Mouse (Mus musculus): ENCODE results near the gene Wbp4. TPM values are rescaled to one million over a fixed set of nuclear protein-coding genes. Genes with fewer than 3 reads are reported as not detected.
A peak's percentile ranks its signal among the peaks of the same experiment; 100 is the strongest.

Wbp4 gene
- polyA plus RNA-seq, 1 experiment from 2014 or later = 38.9 TPM

DNA sequence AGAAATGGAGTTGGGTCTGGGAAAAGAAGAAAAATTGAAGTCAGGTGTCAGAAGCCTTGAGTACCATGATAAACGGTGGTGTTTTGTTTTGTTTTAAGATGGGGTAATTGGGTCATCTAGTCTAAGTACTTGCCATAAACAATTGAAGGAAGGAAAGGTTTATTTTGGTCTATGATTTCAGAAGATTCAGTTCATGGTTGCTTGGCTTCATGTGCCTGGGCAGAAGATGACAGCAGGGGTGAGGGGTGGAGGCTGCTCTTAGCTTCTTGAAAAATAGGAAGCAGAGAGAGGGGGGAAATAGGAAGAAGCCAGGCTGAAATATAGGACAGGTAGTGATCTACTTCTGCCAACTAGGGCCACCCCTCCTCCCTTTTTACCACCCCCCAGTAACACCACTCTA, 30.2 kb upstream of the Wbp4 start:
- Histone ChIP-seq H3K4me1 (ENCODE audit: control insufficient read depth, insufficient read depth, low read depth, low read length) (no peaks in the 10 kb centered on the region), H3K27ac (ENCODE audit: low read depth, low read length) (no peak overlapping the region), H3K4me2 (ENCODE audit: low read length) (no peak overlapping the region), H3K9me3 (ENCODE audit: control insufficient read depth, low read length) (no peaks in the 10 kb centered on the region), H3K4me3 (ENCODE audit: low read length) (no peak overlapping the region), H3K27me3 (replicated peaks; ENCODE audit: control insufficient read depth, insufficient read depth, low read length) (no peaks in the 10 kb centered on the region), H3K36me3 (ENCODE audit: control insufficient read depth, insufficient read depth, low read length) (no peaks in the 10 kb centered on the region), H3K9ac (ENCODE audit: low read depth, low read length) (no peak overlapping the region)
- 91% methylated on average over 1 of the region's 1 CpGs for WGBS
- ATAC-seq = no peak

GRCm38 (mm10) chr14:79508662-79509305, 27.5 kb upstream of the Wbp4 start:
- H3K27ac ChIP-seq (ENCODE audit: low read depth, low read length) = no peak overlapping the region
- no peak for ATAC-seq
- no peak overlapping the region for H3K4me2 ChIP-seq (ENCODE audit: low read length)
- no peak overlapping the region for H3K4me3 ChIP-seq (ENCODE audit: low read length)
- 80% methylated on average over 9 of the region's 9 CpGs for WGBS
- H3K27me3 ChIP-seq (replicated peaks; ENCODE audit: control insufficient read depth, insufficient read depth, low read length) = no peaks in the 10 kb centered on the region
- H3K4me1 ChIP-seq (ENCODE audit: control insufficient read depth, insufficient read depth, low read depth, low read length) = 0 out of 2 replicates have a peak, but pooled peaks cover 3% of the 10 kb centered on the region
- H3K36me3 ChIP-seq (ENCODE audit: control insufficient read depth, insufficient read depth, low read length) = no peaks in the 10 kb centered on the region
- no peak overlapping the region for H3K9ac ChIP-seq (ENCODE audit: low read depth, low read length)
- no peaks in the 10 kb centered on the region for H3K9me3 ChIP-seq (ENCODE audit: control insufficient read depth, low read length)

DNA sequence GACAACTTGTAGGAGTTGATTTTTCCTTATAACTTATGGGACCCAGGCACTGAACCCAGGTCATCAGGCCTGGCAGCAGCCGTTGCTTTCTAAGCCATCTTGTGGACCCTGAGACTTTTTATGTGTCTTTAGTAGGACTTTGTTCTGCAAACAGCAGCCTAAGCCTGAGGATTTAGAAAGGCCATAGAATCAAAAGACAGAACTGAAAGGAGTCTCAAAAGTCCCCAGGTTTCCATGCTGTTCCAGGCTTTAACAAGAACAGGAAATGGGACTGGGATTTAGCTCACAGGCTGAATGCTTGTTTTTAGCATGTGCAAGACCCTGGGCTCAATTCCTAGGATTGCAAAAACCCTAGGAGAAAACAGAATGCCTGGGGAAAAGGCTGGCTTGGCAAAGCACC, 26.5 kb upstream of the Wbp4 start:
- H3K9ac ChIP-seq (ENCODE audit: low read depth, low read length) = no peak overlapping the region
- H3K27ac ChIP-seq (ENCODE audit: low read depth, low read length) = no peak overlapping the region
- no peaks in the 10 kb centered on the region for H3K36me3 ChIP-seq (ENCODE audit: control insufficient read depth, insufficient read depth, low read length)
- H3K4me3 ChIP-seq (ENCODE audit: low read length) = no peak overlapping the region
- ATAC-seq = no peak
- 0 out of 2 replicates have a peak, but pooled peaks cover 3% of the 10 kb centered on the region for H3K4me1 ChIP-seq (ENCODE audit: control insufficient read depth, insufficient read depth, low read depth, low read length)
- WGBS = 83% methylated on average over 1 of the region's 1 CpGs
- no peaks in the 10 kb centered on the region for H3K27me3 ChIP-seq (replicated peaks; ENCODE audit: control insufficient read depth, insufficient read depth, low read length)
- no peaks in the 10 kb centered on the region for H3K9me3 ChIP-seq (ENCODE audit: control insufficient read depth, low read length)
- no peak overlapping the region for H3K4me2 ChIP-seq (ENCODE audit: low read length)

DNA sequence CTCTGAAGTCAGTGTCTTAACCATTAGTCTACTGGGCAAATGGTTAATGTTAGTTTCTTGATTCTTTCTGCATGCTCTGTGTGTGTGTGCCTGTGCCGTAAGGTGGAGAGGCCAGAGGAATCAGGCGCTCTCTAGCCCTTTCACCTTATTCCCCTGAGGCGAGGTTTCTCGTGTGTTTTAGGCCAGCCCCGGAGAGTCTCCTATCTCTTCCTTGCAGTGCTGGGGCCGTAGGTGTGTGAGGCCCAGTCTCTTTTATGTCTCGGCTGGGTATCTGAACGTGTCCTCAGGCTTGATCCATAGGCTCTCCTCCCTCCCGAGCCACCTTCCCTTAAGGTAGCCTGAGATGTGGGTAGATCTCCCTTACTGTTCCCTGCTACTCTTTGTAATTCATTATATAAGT, 24.9 kb upstream of the Wbp4 start:
- H3K36me3 ChIP-seq (ENCODE audit: control insufficient read depth, insufficient read depth, low read length) = no peaks in the 10 kb centered on the region
- 85% methylated on average over 9 of the region's 9 CpGs for WGBS
- no peak overlapping the region for H3K9ac ChIP-seq (ENCODE audit: low read depth, low read length)
- no peaks in the 10 kb centered on the region for H3K9me3 ChIP-seq (ENCODE audit: control insufficient read depth, low read length)
- no peak overlapping the region for H3K4me2 ChIP-seq (ENCODE audit: low read length)
- no peak overlapping the region for H3K4me3 ChIP-seq (ENCODE audit: low read length)
- ATAC-seq = no peak
- H3K4me1 ChIP-seq (ENCODE audit: control insufficient read depth, insufficient read depth, low read depth, low read length) = 0 out of 2 replicates have a peak, but pooled peaks cover 3% of the 10 kb centered on the region
- H3K27ac ChIP-seq (ENCODE audit: low read depth, low read length) = no peak overlapping the region
- H3K27me3 ChIP-seq (replicated peaks; ENCODE audit: control insufficient read depth, insufficient read depth, low read length) = no peaks in the 10 kb centered on the region

DNA sequence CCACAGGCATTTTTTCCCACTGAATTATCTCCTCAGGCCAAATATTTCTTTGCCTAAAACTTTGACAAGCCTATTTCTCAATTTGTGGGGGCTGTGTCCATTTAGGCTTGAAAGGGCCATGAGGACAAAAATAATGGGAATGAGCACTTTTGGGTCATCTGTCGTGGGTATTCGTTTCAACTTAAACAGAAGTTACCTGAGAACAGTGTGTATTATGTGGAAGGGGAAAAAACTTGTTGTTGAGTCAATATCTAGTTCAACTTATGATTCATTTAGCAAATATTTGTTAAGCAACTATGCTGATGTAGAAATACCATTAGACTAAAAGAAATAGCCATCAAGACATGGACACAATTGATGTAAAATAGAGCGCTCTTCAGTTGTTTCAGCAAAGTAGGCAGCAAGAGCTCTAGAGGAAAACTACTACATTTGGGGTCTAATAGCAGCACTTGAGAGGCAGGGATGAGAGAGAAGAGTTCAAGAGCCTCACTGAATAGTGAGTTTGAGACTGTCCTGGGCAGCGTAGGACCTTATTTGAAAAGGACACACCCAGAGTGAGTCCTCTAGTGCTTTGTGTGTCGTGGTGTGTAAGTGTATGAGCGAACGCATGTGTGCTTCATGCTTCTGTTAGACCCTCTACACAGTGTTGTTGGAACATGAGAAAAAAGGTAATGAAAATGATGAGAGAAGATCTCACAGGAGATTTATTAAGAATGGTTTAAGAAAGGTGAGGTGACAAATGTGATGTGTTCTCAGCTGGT, 23.1 kb upstream of the Wbp4 start:
- no peak overlapping the region for H3K4me3 ChIP-seq (ENCODE audit: low read length)
- no peak overlapping the region for H3K9ac ChIP-seq (ENCODE audit: low read depth, low read length)
- H3K9me3 ChIP-seq (ENCODE audit: control insufficient read depth, low read length) = no peaks in the 10 kb centered on the region
- WGBS = 96% methylated on average over 7 of the region's 7 CpGs
- no peaks in the 10 kb centered on the region for H3K36me3 ChIP-seq (ENCODE audit: control insufficient read depth, insufficient read depth, low read length)
- no peak for ATAC-seq
- no peak overlapping the region for H3K4me2 ChIP-seq (ENCODE audit: low read length)
- no peak overlapping the region for H3K27ac ChIP-seq (ENCODE audit: low read depth, low read length)
- 0 out of 2 replicates have a peak, but pooled peaks cover 3% of the 10 kb centered on the region for H3K4me1 ChIP-seq (ENCODE audit: control insufficient read depth, insufficient read depth, low read depth, low read length)
- no peaks in the 10 kb centered on the region for H3K27me3 ChIP-seq (replicated peaks; ENCODE audit: control insufficient read depth, insufficient read depth, low read length)

GRCm38 (mm10) chr14:79503371-79504075, 22.2 kb upstream of the Wbp4 start:
- Histone ChIP-seq H3K4me2 (ENCODE audit: low read length) (no peak overlapping the region), H3K4me1 (ENCODE audit: control insufficient read depth, insufficient read depth, low read depth, low read length) (0 out of 2 replicates have a peak, but pooled peaks cover 3% of the 10 kb centered on the region), H3K36me3 (ENCODE audit: control insufficient read depth, insufficient read depth, low read length) (no peaks in the 10 kb centered on the region), H3K9ac (ENCODE audit: low read depth, low read length) (no peak overlapping the region), H3K27me3 (replicated peaks; ENCODE audit: control insufficient read depth, insufficient read depth, low read length) (no peaks in the 10 kb centered on the region), H3K27ac (ENCODE audit: low read depth, low read length) (no peak overlapping the region), H3K9me3 (ENCODE audit: control insufficient read depth, low read length) (no peaks in the 10 kb centered on the region), H3K4me3 (ENCODE audit: low read length) (no peak overlapping the region)
- ATAC-seq = peak; percentile 50; the same call in 1 of the 2 replicates
- WGBS = 53% methylated on average over 5 of the region's 5 CpGs

- Histone ChIP-seq H3K9me3 (ENCODE audit: control insufficient read depth, low read length) (no peaks in the 10 kb centered on the region), H3K9ac (ENCODE audit: low read depth, low read length) (no peak overlapping the region), H3K27ac (ENCODE audit: low read depth, low read length) (no peak overlapping the region), H3K4me2 (ENCODE audit: low read length) (no peak overlapping the region), H3K4me1 (ENCODE audit: control insufficient read depth, insufficient read depth, low read depth, low read length) (0 out of 2 replicates have a peak, but pooled peaks cover 3% of the 10 kb centered on the region), H3K4me3 (ENCODE audit: low read length) (no peak overlapping the region), H3K36me3 (ENCODE audit: control insufficient read depth, insufficient read depth, low read length) (no peaks in the 10 kb centered on the region), H3K27me3 (replicated peaks; ENCODE audit: control insufficient read depth, insufficient read depth, low read length) (no peaks in the 10 kb centered on the region)
- 87% methylated on average over 4 of the region's 4 CpGs for WGBS
- ATAC-seq = no peak
Observed at GRCm38 (mm10) chr14:79500756-79501155, 19.4 kb upstream of the Wbp4 start.

DNA sequence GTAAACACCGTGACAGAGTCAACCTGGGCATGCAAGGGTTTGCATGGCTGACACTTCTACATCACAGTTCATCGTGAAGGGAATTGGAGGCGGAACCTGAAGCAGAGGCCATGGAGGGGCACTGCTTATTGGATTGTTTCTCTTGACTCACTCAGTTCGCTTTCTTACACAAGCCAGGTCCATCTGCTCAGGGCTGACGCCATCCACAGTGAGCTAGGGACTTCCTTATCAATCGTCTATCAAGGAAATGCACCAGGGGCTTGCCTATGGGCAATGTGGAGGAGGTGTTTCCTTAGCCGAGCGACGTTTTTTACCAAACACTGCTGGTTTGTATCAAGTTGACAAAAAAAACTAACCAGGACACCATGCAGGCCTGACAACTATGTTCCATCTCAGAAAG, 18.0 kb upstream of the Wbp4 start:
- ATAC-seq = no peak
- Histone ChIP-seq H3K9ac (ENCODE audit: low read depth, low read length) (no peak overlapping the region), H3K9me3 (ENCODE audit: control insufficient read depth, low read length) (no peaks in the 10 kb centered on the region), H3K4me2 (ENCODE audit: low read length) (no peak overlapping the region), H3K27me3 (replicated peaks; ENCODE audit: control insufficient read depth, insufficient read depth, low read length) (no peaks in the 10 kb centered on the region), H3K4me3 (ENCODE audit: low read length) (no peak overlapping the region), H3K36me3 (ENCODE audit: control insufficient read depth, insufficient read depth, low read length) (no peaks in the 10 kb centered on the region), H3K4me1 (ENCODE audit: control insufficient read depth, insufficient read depth, low read depth, low read length) (0 out of 2 replicates have a peak, but pooled peaks cover 3% of the 10 kb centered on the region), H3K27ac (ENCODE audit: low read depth, low read length) (no peak overlapping the region)
- WGBS = 91% methylated on average over 9 of the region's 9 CpGs

GRCm38 (mm10) chr14:79494349-79494748, 13.0 kb upstream of the Wbp4 start:
- WGBS = 86% methylated on average over 6 of the region's 6 CpGs
- Histone ChIP-seq H3K27me3 (replicated peaks; ENCODE audit: control insufficient read depth, insufficient read depth, low read length) (no peaks in the 10 kb centered on the region), H3K27ac (ENCODE audit: low read depth, low read length) (no peak overlapping the region), H3K4me3 (ENCODE audit: low read length) (no peak overlapping the region), H3K4me2 (ENCODE audit: low read length) (no peak overlapping the region), H3K4me1 (ENCODE audit: control insufficient read depth, insufficient read depth, low read depth, low read length) (no peaks in the 10 kb centered on the region), H3K36me3 (ENCODE audit: control insufficient read depth, insufficient read depth, low read length) (no peaks in the 10 kb centered on the region), H3K9ac (ENCODE audit: low read depth, low read length) (no peak overlapping the region), H3K9me3 (ENCODE audit: control insufficient read depth, low read length) (no peaks in the 10 kb centered on the region)
- ATAC-seq = no peak

Data from hindbrain, embryonic 16.5 days (tissue).